Mouse (Mus musculus): ENCODE measurements around the gene Ccr9.
"Not testable (repeated sequence)": the region's sequence is repeated elsewhere in the genome, so short reads cannot be mapped to it uniquely, and the experiment has no call there.

DNA sequence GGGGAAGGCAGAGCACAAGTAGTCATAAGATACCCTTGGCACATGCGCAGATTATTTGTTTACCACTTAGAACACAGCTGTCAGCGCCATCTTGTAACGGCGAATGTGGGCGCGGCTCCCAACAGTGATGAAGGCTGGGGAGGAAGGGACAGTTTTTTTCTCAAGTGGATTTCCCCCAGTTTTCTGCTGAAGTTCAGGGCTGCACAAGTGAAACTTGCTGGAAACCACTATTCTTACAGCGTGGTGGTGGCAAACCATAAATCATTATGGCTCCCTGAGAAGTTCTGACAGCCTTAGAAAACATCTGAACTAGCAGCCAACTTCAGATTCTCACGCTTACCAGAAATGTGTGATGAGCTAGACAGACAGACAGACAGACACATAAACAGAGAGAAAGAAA, 71.4 kb downstream of the Ccr9 start:
- not testable (repeated sequence) for TF ChIP-seq CTCF (IDR thresholded peaks at IDR 0.05; ENCODE audit: borderline replicate concordance, control insufficient read depth, extremely low read depth, insufficient read depth, low read length, poor library complexity); POLR2A (IDR thresholded peaks at IDR 0.05; ENCODE audit: control insufficient read depth, extremely low read depth, insufficient read depth, low read length, poor library complexity)

Measured in thymus, adult 2 months (tissue).